Mouse (Mus musculus): ENCODE data around the gene Col4a3bp. TPM values are rescaled to one million over a fixed set of nuclear protein-coding genes. Genes with fewer than 3 reads are reported as not detected.
A peak's percentile ranks its signal among the peaks of the same experiment; 100 is the strongest.

Gene Col4a3bp
- polyA plus RNA-seq (2015; fragmentation: Nextera tagmentation; extraction: Ambion mirVana): 9.9 and 11.0 TPM in 2 replicates

- under 1% methylated on average over 47 of the region's 50 CpGs for WGBS
- Histone ChIP-seq H3K27me3 (no peaks in the 10 kb centered on the region), H3K9me3 (no peaks in the 10 kb centered on the region), H3K27ac (peak within 1 kb of the TSS; percentile 94), H3K9ac (peak within 1 kb of the TSS; percentile 85), H3K4me1 (no peaks in the 10 kb centered on the region), H3K4me3 (peak within 1 kb of the TSS; percentile 96), H3K4me2 (peak within 1 kb of the TSS; percentile 77), H3K36me3 (no peaks in the 10 kb centered on the region)
- ATAC-seq (ENCODE audit: insufficient number of reproducible peaks, low FRiP score, low TSS enrichment, low read depth): peak; percentile 99
Observed at GRCm38 (mm10) chr13:96542081-96542889, at the start of gene Col4a3bp, which contains the start of gene Polk. Gene Col4a3bp (plus strand): TSS chr13:96542618. Gene Polk (minus strand): TSS chr13:96542579.

- Histone ChIP-seq H3K27me3 (no peaks in the 10 kb centered on the region), H3K27ac (no peak overlapping the region), H3K4me3 (no peak overlapping the region), H3K4me1 (no peaks in the 10 kb centered on the region), H3K9me3 (no peaks in the 10 kb centered on the region), H3K4me2 (no peak overlapping the region), H3K36me3 (peaks cover 11% of the 10 kb centered on the region), H3K9ac (no peak overlapping the region)
- 73% methylated on average over 8 of the region's 8 CpGs for WGBS
- no peak for ATAC-seq (ENCODE audit: insufficient number of reproducible peaks, low FRiP score, low TSS enrichment, low read depth)
Observed at GRCm38 (mm10) chr13:96496630-96497029, 45.8 kb upstream of the Col4a3bp start.

GRCm38 (mm10) chr13:96499891-96500290, 42.5 kb upstream of the Col4a3bp start:
- Histone ChIP-seq H3K9me3 (no peaks in the 10 kb centered on the region), H3K27ac (no peak overlapping the region), H3K27me3 (no peaks in the 10 kb centered on the region), H3K4me1 (no peaks in the 10 kb centered on the region), H3K4me3 (no peak overlapping the region), H3K9ac (no peak overlapping the region), H3K4me2 (no peak overlapping the region), H3K36me3 (peaks cover 14% of the 10 kb centered on the region)
- no peak for ATAC-seq (ENCODE audit: insufficient number of reproducible peaks, low FRiP score, low TSS enrichment, low read depth)
- 80% methylated on average over 2 of the region's 2 CpGs for WGBS

- 81% methylated on average over 4 of the region's 4 CpGs for WGBS
- no peak overlapping the region for H3K4me3 ChIP-seq
- no peak for ATAC-seq (ENCODE audit: insufficient number of reproducible peaks, low FRiP score, low TSS enrichment, low read depth)
Observed at GRCm38 (mm10) chr13:96505661-96506060, 36.8 kb upstream of the Col4a3bp start.

GRCm38 (mm10) chr13:96506313-96506712, 36.1 kb upstream of the Col4a3bp start:
- H3K4me1 ChIP-seq: no peaks in the 10 kb centered on the region
- no peak overlapping the region for H3K4me2 ChIP-seq
- 72% methylated on average over 6 of the region's 6 CpGs for WGBS
- no peak overlapping the region for H3K27ac ChIP-seq
- H3K9me3 ChIP-seq: no peaks in the 10 kb centered on the region
- no peaks in the 10 kb centered on the region for H3K27me3 ChIP-seq
- ATAC-seq (ENCODE audit: insufficient number of reproducible peaks, low FRiP score, low TSS enrichment, low read depth): no peak
- H3K9ac ChIP-seq: no peak overlapping the region
- H3K4me3 ChIP-seq: no peak overlapping the region
- H3K36me3 ChIP-seq: peaks cover 3% of the 10 kb centered on the region; the same call in 1 of the 2 replicates

More at GRCm38 (mm10) chr13:96505661-96506060, 36.8 kb upstream of the Col4a3bp start:
- no peaks in the 10 kb centered on the region for H3K4me1 ChIP-seq
- no peak overlapping the region for H3K4me2 ChIP-seq
- no peak overlapping the region for H3K9ac ChIP-seq
- peaks cover 6% of the 10 kb centered on the region for H3K36me3 ChIP-seq
- no peaks in the 10 kb centered on the region for H3K9me3 ChIP-seq
- H3K27me3 ChIP-seq: no peaks in the 10 kb centered on the region
- H3K27ac ChIP-seq: no peak overlapping the region

- WGBS: 81% methylated on average over 4 of the region's 4 CpGs
- H3K36me3 ChIP-seq: peaks cover 3% of the 10 kb centered on the region; the same call in 1 of the 2 replicates
- H3K27me3 ChIP-seq: no peaks in the 10 kb centered on the region
- H3K4me1 ChIP-seq: no peaks in the 10 kb centered on the region
- no peak for ATAC-seq (ENCODE audit: insufficient number of reproducible peaks, low FRiP score, low TSS enrichment, low read depth)
- H3K9ac ChIP-seq: no peak overlapping the region
- H3K9me3 ChIP-seq: no peaks in the 10 kb centered on the region
- H3K4me2 ChIP-seq: no peak overlapping the region
- H3K27ac ChIP-seq: no peak overlapping the region
- H3K4me3 ChIP-seq: no peak overlapping the region
Observed at GRCm38 (mm10) chr13:96507541-96507940, 34.9 kb upstream of the Col4a3bp start.

GRCm38 (mm10) chr13:96510635-96511034, 31.8 kb upstream of the Col4a3bp start:
- Histone ChIP-seq H3K4me2 (no peak overlapping the region), H3K4me1 (no peaks in the 10 kb centered on the region), H3K9me3 (no peaks in the 10 kb centered on the region), H3K27ac (no peak overlapping the region), H3K9ac (no peak overlapping the region), H3K36me3 (peaks cover 2% of the 10 kb centered on the region; the same call in 1 of the 2 replicates), H3K27me3 (no peaks in the 10 kb centered on the region), H3K4me3 (no peak overlapping the region)
- 65% methylated on average over 13 of the region's 13 CpGs for WGBS
- no peak for ATAC-seq (ENCODE audit: insufficient number of reproducible peaks, low FRiP score, low TSS enrichment, low read depth)

- H3K27me3 ChIP-seq: no peaks in the 10 kb centered on the region
- no peak overlapping the region for H3K4me2 ChIP-seq
- WGBS: 66% methylated on average over 1 of the region's 1 CpGs
- no peaks in the 10 kb centered on the region for H3K4me1 ChIP-seq
- H3K36me3 ChIP-seq: peaks cover 4% of the 10 kb centered on the region; the same call in 1 of the 2 replicates
- H3K4me3 ChIP-seq: no peak overlapping the region
- no peak overlapping the region for H3K27ac ChIP-seq
- no peaks in the 10 kb centered on the region for H3K9me3 ChIP-seq
- ATAC-seq (ENCODE audit: insufficient number of reproducible peaks, low FRiP score, low TSS enrichment, low read depth): no peak
- no peak overlapping the region for H3K9ac ChIP-seq
Observed at GRCm38 (mm10) chr13:96511262-96511661, 31.2 kb upstream of the Col4a3bp start.

- Histone ChIP-seq H3K27me3 (no peaks in the 10 kb centered on the region), H3K4me3 (no peak overlapping the region), H3K9me3 (no peaks in the 10 kb centered on the region), H3K36me3 (peaks cover 10% of the 10 kb centered on the region; the same call in 1 of the 2 replicates), H3K4me1 (no peaks in the 10 kb centered on the region), H3K27ac (no peak overlapping the region), H3K9ac (no peak overlapping the region), H3K4me2 (no peak overlapping the region)
- peak; percentile 19; the same call in 1 of the 2 replicates for ATAC-seq (ENCODE audit: insufficient number of reproducible peaks, low FRiP score, low TSS enrichment, low read depth)
- 34% methylated on average over 5 of the region's 5 CpGs for WGBS
Observed at GRCm38 (mm10) chr13:96511893-96512292, 30.5 kb upstream of the Col4a3bp start.

GRCm38 (mm10) chr13:96514154-96514942, 28.1 kb upstream of the Col4a3bp start:
- H3K27me3 ChIP-seq: no peaks in the 10 kb centered on the region
- H3K27ac ChIP-seq: no peak overlapping the region
- H3K4me3 ChIP-seq: no peak overlapping the region
- 74% methylated on average over 5 of the region's 5 CpGs for WGBS
- H3K4me2 ChIP-seq: no peak overlapping the region
- H3K4me1 ChIP-seq: no peaks in the 10 kb centered on the region
- no peak overlapping the region for H3K9ac ChIP-seq
- H3K36me3 ChIP-seq: peaks cover 10% of the 10 kb centered on the region; the same call in 1 of the 2 replicates
- H3K9me3 ChIP-seq: no peaks in the 10 kb centered on the region
- no peak for ATAC-seq (ENCODE audit: insufficient number of reproducible peaks, low FRiP score, low TSS enrichment, low read depth)

GRCm38 (mm10) chr13:96516249-96516648, 26.2 kb upstream of the Col4a3bp start:
- Histone ChIP-seq H3K36me3 (peaks cover 10% of the 10 kb centered on the region; the same call in 1 of the 2 replicates), H3K27me3 (no peaks in the 10 kb centered on the region), H3K9ac (no peak overlapping the region), H3K27ac (no peak overlapping the region), H3K4me3 (no peak overlapping the region), H3K4me2 (no peak overlapping the region), H3K9me3 (no peaks in the 10 kb centered on the region), H3K4me1 (no peaks in the 10 kb centered on the region)
- WGBS: 79% methylated on average over 9 of the region's 9 CpGs
- ATAC-seq (ENCODE audit: insufficient number of reproducible peaks, low FRiP score, low TSS enrichment, low read depth): no peak

- ATAC-seq (ENCODE audit: insufficient number of reproducible peaks, low FRiP score, low TSS enrichment, low read depth): no peak
- 78% methylated on average over 2 of the region's 2 CpGs for WGBS
- no peak overlapping the region for H3K4me2 ChIP-seq
Observed at GRCm38 (mm10) chr13:96517335-96517734, 25.1 kb upstream of the Col4a3bp start.

More at GRCm38 (mm10) chr13:96517335-96517734, 25.1 kb upstream of the Col4a3bp start:
- H3K4me3 ChIP-seq: no peak overlapping the region
- no peak overlapping the region for H3K27ac ChIP-seq
- no peaks in the 10 kb centered on the region for H3K27me3 ChIP-seq
- H3K36me3 ChIP-seq: peaks cover 10% of the 10 kb centered on the region; the same call in 1 of the 2 replicates
- H3K4me1 ChIP-seq: no peaks in the 10 kb centered on the region
- no peaks in the 10 kb centered on the region for H3K9me3 ChIP-seq
- H3K9ac ChIP-seq: no peak overlapping the region
